Mouse (Mus musculus) megakaryocyte, embryonic 14.5 days (primary cell): ENCODE measurements at regions not wholly inside any gene's neighbourhood (a gene's known extent, or its start where the extent isn't known, plus 50 kb on each side); places are given as distances from the start of the nearest gene placed in this dataset.

Experiments used
- FLI1 ChIP-seq: IDR thresholded peaks from 2 replicates; pipeline ENCODE4 v1.6.1; 2012; ENCODE audit warnings: low read length, inconsistent platforms, mixed read lengths
- GATA1 ChIP-seq: IDR thresholded peaks from 3 replicates; pipeline ENCODE4 v1.6.1; 2012; ENCODE audit warnings: mixed read lengths, low read length, inconsistent platforms, borderline replicate concordance

- TF ChIP-seq GATA1, result no peak
- no peak for TF ChIP-seq FLI1
Measured at GRCm38 (mm10) chr10:60985109-60985576, 104.0 kb upstream of the Pcbd1 start.
